Mouse (Mus musculus) forebrain, embryonic 16.5 days (tissue): Measurements from ENCODE around the gene Bmp8b. TPM values are rescaled to one million over a fixed set of nuclear protein-coding genes. Genes with fewer than 3 reads are reported as not detected.
"Not testable (repeated sequence)": the region's sequence is repeated elsewhere in the genome, so short reads cannot be mapped to it uniquely, and the experiment has no call there.

Experiments
- ATAC-seq: fragments of 200-750 bp; cut with Nextera tagmentation; 2 replicates; pipeline ENCODE4 v1.8.0; 2017; ENCODE audit warnings: mild to moderate bottlenecking, moderate library complexity
- H3K27ac ChIP-seq: fragments of 300-500 bp; sonication (generic); 2 replicates; pipeline ENCODE4 v1.5.1; 2014; ENCODE audit warnings: low read length, control low read depth
- H3K27me3 ChIP-seq: fragments of 300-500 bp; sonication (generic); replicated peaks from 2 replicates; pipeline ENCODE4 v1.6.1; 2014; ENCODE audit warnings: low read length; ENCODE audit not compliant: control insufficient read depth, insufficient read depth
- H3K36me3 ChIP-seq: fragments of 300-500 bp; sonication (generic); 2 replicates; pipeline ENCODE4 v1.6.1; 2014; ENCODE audit not compliant: control insufficient read depth, insufficient read depth
- H3K4me1 ChIP-seq: fragments of 300-500 bp; sonication (generic); replicated peaks from 2 replicates; pipeline ENCODE4 v1.6.1; 2014; ENCODE audit warnings: low read length; ENCODE audit not compliant: control insufficient read depth, insufficient read depth
- H3K4me2 ChIP-seq: fragments of 300-500 bp; sonication (generic); 2 replicates; pipeline ENCODE4 v1.6.1; 2014; ENCODE audit warnings: mild to moderate bottlenecking, low read length, control low read depth
- H3K4me3 ChIP-seq: fragments of 300-500 bp; sonication (generic); replicated peaks from 2 replicates; pipeline ENCODE4 v1.5.1; 2014; ENCODE audit warnings: mild to moderate bottlenecking, low read length, control low read depth
- H3K9ac ChIP-seq: fragments of 300-500 bp; sonication (generic); replicated peaks from 2 replicates; pipeline ENCODE4 v1.6.1; 2014; ENCODE audit warnings: low read depth, low read length, control low read depth
- H3K9me3 ChIP-seq: fragments of 300-500 bp; sonication (generic); 2 replicates; pipeline ENCODE4 v1.6.1; 2016; ENCODE audit warnings: low read length; ENCODE audit not compliant: control insufficient read depth
- WGBS: fragments of 180-500 bp; shearing (Covaris S2); extraction: QIAGEN DNeasy Blood & Tissue Kit; methylation state at CpG from one replicate; pipeline ENCODE4 v1.1.7; 2014; 5-methylcytosine and 5-hydroxymethylcytosine counted together
- polyA plus RNA-seq: library from polyadenylated mRNA; unstranded; fragments of >200 nt; fragmentation: Nextera tagmentation; extraction: Ambion mirVana; gene quantifications from 2 replicates; pipeline ENCODE4 v1.2.1, GENCODE M21; 2015

Bmp8b gene
- polyA plus RNA-seq, 1 experiment from 2014 or later: 0.35 TPM

- Histone ChIP-seq H3K36me3 (no peaks in the 10 kb centered on the region), H3K4me3 (no peak overlapping the region), H3K9me3 (no peaks in the 10 kb centered on the region), H3K27me3 (peaks cover 2% of the 10 kb centered on the region; the same call in 1 of the 2 replicates), H3K9ac (no peak overlapping the region), H3K4me2 (no peak overlapping the region), H3K27ac (no peak overlapping the region), H3K4me1 (no peaks in the 10 kb centered on the region)
- no peak for ATAC-seq
These were observed 50.9 kb downstream of the Bmp8b start for GRCm38 (mm10) chr4:123155840-123156239.

GRCm38 (mm10) chr4:123160571-123160970 is 55.6 kb downstream of the Bmp8b start:
- 0 out of 2 replicates have a peak, but pooled peaks cover 3% of the 10 kb centered on the region for H3K27me3 ChIP-seq
- WGBS: 83% methylated on average over 6 of the region's 6 CpGs

GRCm38 (mm10) chr4:123161251-123161650 is 56.3 kb downstream of the Bmp8b start:
- not testable (repeated sequence) for H3K4me1 ChIP-seq, H3K36me3 ChIP-seq, H3K4me2 ChIP-seq, H3K27me3 ChIP-seq, ATAC-seq, H3K9ac ChIP-seq, H3K27ac ChIP-seq, H3K4me3 ChIP-seq, H3K9me3 ChIP-seq
- 92% methylated on average over 3 of the region's 3 CpGs for WGBS

More at GRCm38 (mm10) chr4:123160571-123160970, 55.6 kb downstream of the Bmp8b start:
- H3K27ac ChIP-seq: no peak overlapping the region
- peaks cover 7% of the 10 kb centered on the region; the same call in 1 of the 2 replicates for H3K4me1 ChIP-seq
- H3K4me2 ChIP-seq: no peak overlapping the region
- no peaks in the 10 kb centered on the region for H3K9me3 ChIP-seq
- H3K4me3 ChIP-seq: no peak overlapping the region
- no peak for ATAC-seq
- H3K9ac ChIP-seq: no peak overlapping the region
- H3K36me3 ChIP-seq: no peaks in the 10 kb centered on the region

- Histone ChIP-seq H3K4me2 (peak overlapping the region; percentile 20), H3K4me3 (no peak overlapping the region), H3K9me3 (no peaks in the 10 kb centered on the region), H3K4me1 (peaks cover 7% of the 10 kb centered on the region; the same call in 1 of the 2 replicates), H3K36me3 (no peaks in the 10 kb centered on the region), H3K27ac (no peak overlapping the region), H3K9ac (no peak overlapping the region), H3K27me3 (0 out of 2 replicates have a peak, but pooled peaks cover 3% of the 10 kb centered on the region)
- WGBS: 7% methylated on average over 15 of the region's 15 CpGs
- no peak for ATAC-seq
These were observed 57.4 kb downstream of the Bmp8b start for GRCm38 (mm10) chr4:123162305-123162917.

GRCm38 (mm10) chr4:123164157-123164556 is 59.2 kb downstream of the Bmp8b start:
- H3K4me3 ChIP-seq: no peak overlapping the region
- WGBS: 93% methylated on average over 15 of the region's 15 CpGs
- no peak for ATAC-seq
- no peak overlapping the region for H3K9ac ChIP-seq
- 0 out of 2 replicates have a peak, but pooled peaks cover 3% of the 10 kb centered on the region for H3K27me3 ChIP-seq
- H3K36me3 ChIP-seq: no peaks in the 10 kb centered on the region
- peaks cover 7% of the 10 kb centered on the region; the same call in 1 of the 2 replicates for H3K4me1 ChIP-seq
- H3K27ac ChIP-seq: no peak overlapping the region
- H3K9me3 ChIP-seq: no peaks in the 10 kb centered on the region; the same call in 1 of the 2 replicates
- H3K4me2 ChIP-seq: no peak overlapping the region

GRCm38 (mm10) chr4:123171811-123172210 is 66.8 kb downstream of the Bmp8b start:
- no peak overlapping the region for H3K27ac ChIP-seq
- H3K36me3 ChIP-seq: no peaks in the 10 kb centered on the region
- no peak overlapping the region for H3K4me2 ChIP-seq
- no peaks in the 10 kb centered on the region for H3K27me3 ChIP-seq
- no peak overlapping the region for H3K9ac ChIP-seq
- no peak overlapping the region for H3K4me3 ChIP-seq
- no peaks in the 10 kb centered on the region for H3K4me1 ChIP-seq
- H3K9me3 ChIP-seq: peaks cover 2% of the 10 kb centered on the region
- no peak for ATAC-seq

Other genes with a start within 250 kb of the Bmp8b start
- 77.5 and 80.8 TPM in 2 replicates for gene Cap1, start 219.1 kb upstream of the Bmp8b start, polyA plus RNA-seq
- 34.3 and 37.2 TPM in 2 replicates for gene Mfsd2a, start 144.0 kb upstream of the Bmp8b start, polyA plus RNA-seq
- 71.6 and 85.9 TPM in 2 replicates for gene Mycl, start 109.5 kb upstream of the Bmp8b start, polyA plus RNA-seq
- 34.1 and 35.7 TPM in 2 replicates for gene Trit1, start 88.6 kb upstream of the Bmp8b start, polyA plus RNA-seq
- 0.41 TPM in 1 of 2 replicates, not detected in the other for gene Oxct2b, start 11.1 kb downstream of the Bmp8b start, polyA plus RNA-seq
- 65.9 and 72.4 TPM in 2 replicates for gene Ppie, start 34.8 kb downstream of the Bmp8b start, polyA plus RNA-seq
- 30.6 and 55.7 TPM in 2 replicates for gene Hpcal4, start 78.1 kb downstream of the Bmp8b start, polyA plus RNA-seq
- gene Nt5c1a, start 96.3 kb downstream of the Bmp8b start, polyA plus RNA-seq: not detected in 2 replicates
- 4.5 and 5.3 TPM in 2 replicates for gene Heyl, start 128.4 kb downstream of the Bmp8b start, polyA plus RNA-seq
- 28.5 and 34.5 TPM in 2 replicates for gene Pabpc4, start 157.2 kb downstream of the Bmp8b start, polyA plus RNA-seq
- gene Oxct2a, start 218.5 kb downstream of the Bmp8b start, polyA plus RNA-seq: not detected in 2 replicates
- gene Bmp8a, start 238.1 kb downstream of the Bmp8b start, polyA plus RNA-seq: 0.11 TPM in 2 replicates